Mouse (Mus musculus) lung, postnatal 36 days (tissue): ENCODE data around the gene Rrbp1.

Experiments used
- DNase-seq: peaks from one replicate; pipeline ENCODE4 v3.0.0; 2022; ENCODE audit warnings: mixed read lengths

Gene Rrbp1

GRCm38 (mm10) chr2:144005166-144005955, 5.7 kb downstream of the Rrbp1 start:
- peak; percentile 82 for DNase-seq

GRCm38 (mm10) chr2:144003544-144003943, 7.5 kb downstream of the Rrbp1 start:
- DNase-seq = peak; percentile 56

GRCm38 (mm10) chr2:144002229-144002984, 8.7 kb downstream of the Rrbp1 start:
- DNase-seq = no peak

- DNase-seq = no peak
Measured at GRCm38 (mm10) chr2:143992977-143993376, 18.1 kb downstream of the Rrbp1 start.

- no peak for DNase-seq
Measured at GRCm38 (mm10) chr2:143991964-143992672, 18.9 kb downstream of the Rrbp1 start.

- DNase-seq = peak; percentile 73
Measured at GRCm38 (mm10) chr2:143990997-143991396, 20.1 kb downstream of the Rrbp1 start.

- no peak for DNase-seq
Measured at GRCm38 (mm10) chr2:143988016-143988415, 23.0 kb downstream of the Rrbp1 start.

GRCm38 (mm10) chr2:143987485-143987884, 23.6 kb downstream of the Rrbp1 start:
- no peak for DNase-seq

GRCm38 (mm10) chr2:143983482-143983881, 27.6 kb downstream of the Rrbp1 start:
- DNase-seq = no peak

GRCm38 (mm10) chr2:143982901-143983300, 28.2 kb downstream of the Rrbp1 start:
- DNase-seq = no peak

- DNase-seq = peak; percentile 45
Measured at GRCm38 (mm10) chr2:143982152-143982551, 28.9 kb downstream of the Rrbp1 start.

GRCm38 (mm10) chr2:143980781-143981398, 30.2 kb downstream of the Rrbp1 start:
- peak; percentile 78 for DNase-seq

GRCm38 (mm10) chr2:143978444-143979147, 32.5 kb downstream of the Rrbp1 start:
- peak; percentile 53 for DNase-seq

GRCm38 (mm10) chr2:143975146-143975649, 35.9 kb downstream of the Rrbp1 start:
- no peak for DNase-seq

- no peak for DNase-seq
Measured at GRCm38 (mm10) chr2:143973161-143973560, 37.9 kb downstream of the Rrbp1 start.

- DNase-seq = no peak
Measured at GRCm38 (mm10) chr2:143971887-143972286, 39.2 kb downstream of the Rrbp1 start.

- no peak for DNase-seq
Measured at GRCm38 (mm10) chr2:143970841-143971240, 40.2 kb downstream of the Rrbp1 start.

- DNase-seq = no peak
Measured at GRCm38 (mm10) chr2:143969260-143969659, 41.8 kb downstream of the Rrbp1 start.

- no peak for DNase-seq
Measured at GRCm38 (mm10) chr2:143963318-143963717, 47.7 kb downstream of the Rrbp1 start.

GRCm38 (mm10) chr2:143962192-143962591, 48.9 kb downstream of the Rrbp1 start:
- peak; percentile 39 for DNase-seq

GRCm38 (mm10) chr2:143955746-143956145, 55.3 kb downstream of the Rrbp1 start:
- DNase-seq = no peak

GRCm38 (mm10) chr2:143955004-143955403, 56.1 kb downstream of the Rrbp1 start:
- DNase-seq = no peak
